Mouse (Mus musculus): ENCODE measurements around the gene Ipo9. TPM values are rescaled to one million over a fixed set of nuclear protein-coding genes. Genes with fewer than 3 reads are reported as not detected.

The Ipo9 gene
- polyA plus RNA-seq, 1 experiment from 2014 or later, result 217 TPM

DNA sequence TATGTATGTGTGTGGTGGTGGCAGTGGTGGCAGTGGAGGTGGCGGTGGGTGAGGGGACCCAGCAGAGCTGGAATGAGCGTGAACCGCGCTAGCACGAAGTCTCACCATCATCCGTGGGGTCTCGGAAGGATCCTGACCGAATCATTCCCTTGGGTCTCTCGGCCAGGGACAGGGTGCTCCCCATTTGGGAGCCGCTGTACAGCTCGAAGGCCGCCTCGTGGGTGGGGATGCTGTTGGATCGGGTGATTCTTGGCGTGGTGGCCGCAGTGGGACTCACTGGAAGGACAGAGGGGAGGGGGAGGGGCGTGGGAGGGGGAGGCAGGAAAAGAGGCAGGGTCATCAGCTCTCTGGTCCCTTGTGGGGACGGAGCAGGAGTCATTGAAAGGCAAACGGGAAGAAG, 35.4 kb upstream of the Ipo9 start:
- H3K9me3 ChIP-seq (ENCODE audit: control insufficient read depth, low read length), result no peaks in the 10 kb centered on the region
- H3K9ac ChIP-seq (ENCODE audit: low read depth, low read length), result no peak overlapping the region
- ATAC-seq (ENCODE audit: low FRiP score), result no peak
- H3K36me3 ChIP-seq (ENCODE audit: control insufficient read depth, insufficient read depth, low read length), result no peaks in the 10 kb centered on the region
- no peaks in the 10 kb centered on the region for H3K27me3 ChIP-seq (ENCODE audit: control insufficient read depth, insufficient read depth, low read length)
- 93% methylated on average over 18 of the region's 19 CpGs for WGBS
- H3K4me1 ChIP-seq (replicated peaks; ENCODE audit: control insufficient read depth, insufficient read depth, low read length), result no peaks in the 10 kb centered on the region
- no peak overlapping the region for H3K4me3 ChIP-seq (ENCODE audit: low read depth, low read length)
- H3K4me2 ChIP-seq (replicated peaks; ENCODE audit: low read depth, low read length), result no peak overlapping the region
- DNase-seq (ENCODE audit: low spot score), result no peak
- no peak overlapping the region for H3K27ac ChIP-seq (ENCODE audit: low read depth, low read length)

DNA sequence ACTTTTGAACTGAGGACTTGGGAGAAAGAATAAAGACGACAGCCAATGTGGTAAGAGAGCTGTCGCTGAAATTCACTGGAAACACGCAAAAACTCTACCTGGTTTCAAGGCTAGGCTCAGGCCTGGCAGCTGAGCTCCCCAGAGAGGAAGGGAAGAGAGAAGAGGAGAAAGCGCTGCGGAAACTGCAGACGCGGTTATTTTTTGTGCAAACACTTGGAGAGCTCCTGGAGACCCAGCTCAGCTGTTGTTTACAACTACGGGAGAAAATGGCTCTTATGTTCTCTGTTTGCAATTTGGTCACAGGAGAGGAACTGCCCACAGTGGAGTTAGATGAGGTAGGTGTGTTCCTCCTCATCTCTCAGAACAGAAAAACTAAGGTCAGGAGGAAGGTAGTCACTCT, 32.4 kb upstream of the Ipo9 start:
- 85% methylated on average over 8 of the region's 8 CpGs for WGBS
- no peaks in the 10 kb centered on the region for H3K36me3 ChIP-seq (ENCODE audit: control insufficient read depth, insufficient read depth, low read length)
- no peaks in the 10 kb centered on the region for H3K27me3 ChIP-seq (ENCODE audit: control insufficient read depth, insufficient read depth, low read length)
- no peaks in the 10 kb centered on the region for H3K4me1 ChIP-seq (replicated peaks; ENCODE audit: control insufficient read depth, insufficient read depth, low read length)
- DNase-seq (ENCODE audit: low spot score) (no peak), ATAC-seq (ENCODE audit: low FRiP score) (no peak)
- no peak overlapping the region for H3K4me3 ChIP-seq (ENCODE audit: low read depth, low read length)
- no peak overlapping the region for H3K4me2 ChIP-seq (replicated peaks; ENCODE audit: low read depth, low read length)
- H3K9me3 ChIP-seq (ENCODE audit: control insufficient read depth, low read length), result no peaks in the 10 kb centered on the region
- H3K27ac ChIP-seq (ENCODE audit: low read depth, low read length), result no peak overlapping the region
- no peak overlapping the region for H3K9ac ChIP-seq (ENCODE audit: low read depth, low read length)

- Histone ChIP-seq H3K4me2 (replicated peaks; ENCODE audit: low read depth, low read length) (no peak overlapping the region), H3K9ac (ENCODE audit: low read depth, low read length) (no peak overlapping the region), H3K9me3 (ENCODE audit: control insufficient read depth, low read length) (no peaks in the 10 kb centered on the region), H3K4me1 (replicated peaks; ENCODE audit: control insufficient read depth, insufficient read depth, low read length) (no peaks in the 10 kb centered on the region), H3K27me3 (ENCODE audit: control insufficient read depth, insufficient read depth, low read length) (no peaks in the 10 kb centered on the region), H3K36me3 (ENCODE audit: control insufficient read depth, insufficient read depth, low read length) (no peaks in the 10 kb centered on the region), H3K4me3 (ENCODE audit: low read depth, low read length) (no peak overlapping the region), H3K27ac (ENCODE audit: low read depth, low read length) (no peak overlapping the region)
- no peak for ATAC-seq (ENCODE audit: low FRiP score)
- no peak for DNase-seq (ENCODE audit: low spot score)
- WGBS, result 85% methylated on average over 4 of the region's 4 CpGs
These were observed 32.0 kb upstream of the Ipo9 start for GRCm38 (mm10) chr1:135462304-135462703.

DNA sequence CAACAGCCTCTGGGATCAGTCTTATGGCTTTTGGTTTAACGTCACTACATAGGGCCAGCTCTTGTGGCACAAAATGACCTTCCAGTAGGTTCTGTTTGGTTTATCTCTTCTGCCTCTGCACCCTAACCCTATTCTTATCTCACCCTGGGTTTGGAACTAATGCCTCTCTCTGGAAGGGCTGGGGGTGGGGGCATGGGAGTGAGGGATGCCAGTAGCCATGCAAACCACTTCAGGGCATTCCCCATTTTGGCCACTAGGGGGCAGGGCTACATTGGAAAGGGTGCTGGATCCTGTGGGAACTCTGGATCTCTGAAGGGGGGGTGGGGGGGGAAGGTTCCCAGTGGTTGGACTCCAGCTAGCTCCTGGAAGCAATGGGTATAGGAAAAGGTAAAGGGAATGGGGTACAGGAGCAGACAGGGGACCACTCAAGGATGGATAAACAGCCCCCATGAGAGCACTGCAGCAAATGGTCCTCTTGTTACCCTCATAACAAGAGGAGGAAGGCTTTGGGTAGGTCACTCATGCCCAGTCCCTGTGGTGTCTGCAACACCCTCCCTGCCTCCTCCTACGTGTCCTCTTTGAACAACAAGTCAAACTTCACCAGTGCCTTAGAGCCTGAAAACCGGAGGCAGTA, 30.9 kb upstream of the Ipo9 start:
- Histone ChIP-seq H3K4me1 (replicated peaks; ENCODE audit: control insufficient read depth, insufficient read depth, low read length) (no peaks in the 10 kb centered on the region), H3K36me3 (ENCODE audit: control insufficient read depth, insufficient read depth, low read length) (no peaks in the 10 kb centered on the region), H3K9ac (ENCODE audit: low read depth, low read length) (no peak overlapping the region), H3K4me2 (replicated peaks; ENCODE audit: low read depth, low read length) (no peak overlapping the region), H3K27me3 (ENCODE audit: control insufficient read depth, insufficient read depth, low read length) (no peaks in the 10 kb centered on the region), H3K9me3 (ENCODE audit: control insufficient read depth, low read length) (no peaks in the 10 kb centered on the region), H3K4me3 (ENCODE audit: low read depth, low read length) (no peak overlapping the region), H3K27ac (ENCODE audit: low read depth, low read length) (no peak overlapping the region)
- DNase-seq (ENCODE audit: low spot score) (peak; percentile 84), ATAC-seq (ENCODE audit: low FRiP score) (no peak)
- WGBS, result 81% methylated on average over 3 of the region's 3 CpGs

DNA sequence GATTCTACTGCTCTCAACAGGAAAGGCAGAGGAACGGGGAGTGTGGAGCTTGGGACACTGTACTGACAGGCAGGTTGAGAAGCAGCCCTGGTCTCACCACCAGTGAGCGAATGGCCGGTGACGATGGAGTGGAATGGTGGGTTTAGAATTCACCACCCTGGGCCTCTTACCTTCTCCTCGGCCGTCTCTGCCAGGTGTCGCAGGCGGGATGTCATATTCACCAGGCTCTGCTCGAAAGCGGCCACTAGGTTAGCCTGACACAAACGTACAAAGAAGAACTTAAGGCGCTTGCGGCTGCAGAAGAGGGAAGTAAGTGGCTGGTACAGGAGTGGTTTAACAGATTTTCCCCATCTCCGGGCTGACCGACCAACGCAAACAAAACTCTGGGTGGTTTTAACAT, 30.2 kb upstream of the Ipo9 start:
- no peaks in the 10 kb centered on the region for H3K9me3 ChIP-seq (ENCODE audit: control insufficient read depth, low read length)
- H3K27me3 ChIP-seq (ENCODE audit: control insufficient read depth, insufficient read depth, low read length), result no peaks in the 10 kb centered on the region
- ATAC-seq (ENCODE audit: low FRiP score) (no peak), DNase-seq (ENCODE audit: low spot score) (no peak)
- no peaks in the 10 kb centered on the region for H3K36me3 ChIP-seq (ENCODE audit: control insufficient read depth, insufficient read depth, low read length)
- no peak overlapping the region for H3K4me2 ChIP-seq (replicated peaks; ENCODE audit: low read depth, low read length)
- 95% methylated on average over 16 of the region's 16 CpGs for WGBS
- H3K9ac ChIP-seq (ENCODE audit: low read depth, low read length), result no peak overlapping the region
- H3K4me3 ChIP-seq (ENCODE audit: low read depth, low read length), result no peak overlapping the region
- H3K4me1 ChIP-seq (replicated peaks; ENCODE audit: control insufficient read depth, insufficient read depth, low read length), result no peaks in the 10 kb centered on the region
- H3K27ac ChIP-seq (ENCODE audit: low read depth, low read length), result no peak overlapping the region

DNA sequence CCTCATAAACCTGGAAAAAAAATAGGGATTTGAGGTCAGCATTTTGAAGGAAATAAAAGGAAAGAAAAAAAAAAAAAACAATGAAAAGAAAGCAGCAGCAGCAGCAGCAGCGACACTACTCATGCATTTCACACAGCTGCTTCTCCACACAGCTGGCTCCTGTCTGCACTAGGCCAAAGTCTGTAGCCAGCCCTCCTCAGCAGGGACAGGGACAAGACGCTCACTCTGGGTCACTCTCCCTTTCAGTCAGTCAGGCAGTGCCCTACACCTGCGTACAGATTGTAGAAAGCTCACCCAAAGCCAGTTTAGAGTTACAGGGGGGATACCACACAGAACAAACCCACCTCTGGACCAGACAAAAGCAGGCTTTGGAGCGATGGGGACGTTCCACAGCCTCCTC, 27.6 kb upstream of the Ipo9 start:
- no peak overlapping the region for H3K4me2 ChIP-seq (replicated peaks; ENCODE audit: low read depth, low read length)
- H3K36me3 ChIP-seq (ENCODE audit: control insufficient read depth, insufficient read depth, low read length), result 0 out of 2 replicates have a peak, but pooled peaks cover 3% of the 10 kb centered on the region
- no peak for DNase-seq (ENCODE audit: low spot score)
- no peak overlapping the region for H3K9ac ChIP-seq (ENCODE audit: low read depth, low read length)
- no peaks in the 10 kb centered on the region for H3K9me3 ChIP-seq (ENCODE audit: control insufficient read depth, low read length)
- ATAC-seq (ENCODE audit: low FRiP score), result no peak
- H3K27ac ChIP-seq (ENCODE audit: low read depth, low read length), result no peak overlapping the region
- H3K4me1 ChIP-seq (replicated peaks; ENCODE audit: control insufficient read depth, insufficient read depth, low read length), result no peaks in the 10 kb centered on the region
- WGBS, result 92% methylated on average over 5 of the region's 5 CpGs
- no peaks in the 10 kb centered on the region for H3K27me3 ChIP-seq (ENCODE audit: control insufficient read depth, insufficient read depth, low read length)
- no peak overlapping the region for H3K4me3 ChIP-seq (ENCODE audit: low read depth, low read length)

GRCm38 (mm10) chr1:135452259-135452658, 22.0 kb upstream of the Ipo9 start:
- no peak for ATAC-seq (ENCODE audit: low FRiP score)
- Histone ChIP-seq H3K27me3 (ENCODE audit: control insufficient read depth, insufficient read depth, low read length) (no peaks in the 10 kb centered on the region), H3K9ac (ENCODE audit: low read depth, low read length) (no peak overlapping the region), H3K36me3 (ENCODE audit: control insufficient read depth, insufficient read depth, low read length) (0 out of 2 replicates have a peak, but pooled peaks cover 3% of the 10 kb centered on the region), H3K4me2 (replicated peaks; ENCODE audit: low read depth, low read length) (no peak overlapping the region), H3K9me3 (ENCODE audit: control insufficient read depth, low read length) (no peaks in the 10 kb centered on the region), H3K4me3 (ENCODE audit: low read depth, low read length) (no peak overlapping the region), H3K27ac (ENCODE audit: low read depth, low read length) (no peak overlapping the region), H3K4me1 (replicated peaks; ENCODE audit: control insufficient read depth, insufficient read depth, low read length) (no peaks in the 10 kb centered on the region)
- peak; percentile 48 for DNase-seq (ENCODE audit: low spot score)
- WGBS, result 82% methylated on average over 10 of the region's 10 CpGs

DNA sequence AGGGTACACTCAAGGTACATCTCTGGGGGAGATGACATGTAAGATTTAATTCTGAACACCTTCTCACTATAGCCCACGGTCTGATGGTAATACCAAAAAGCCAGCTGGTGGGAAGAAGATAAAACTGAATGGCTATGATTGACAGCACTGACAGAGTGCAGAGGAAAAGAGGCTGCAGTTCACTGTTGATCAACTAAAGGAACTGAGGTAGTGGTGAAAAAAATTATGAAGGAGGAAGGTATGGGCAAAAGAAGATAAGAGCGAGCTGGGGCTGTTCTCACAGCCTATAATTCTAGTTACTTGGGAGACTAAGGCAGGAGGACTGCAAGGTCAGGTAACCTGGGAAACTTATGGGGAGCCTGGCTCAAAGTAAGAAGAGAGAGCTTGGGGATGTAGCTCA, 21.1 kb upstream of the Ipo9 start:
- Histone ChIP-seq H3K9me3 (ENCODE audit: control insufficient read depth, low read length) (no peaks in the 10 kb centered on the region), H3K9ac (ENCODE audit: low read depth, low read length) (no peak overlapping the region), H3K4me1 (replicated peaks; ENCODE audit: control insufficient read depth, insufficient read depth, low read length) (no peaks in the 10 kb centered on the region), H3K4me2 (replicated peaks; ENCODE audit: low read depth, low read length) (no peak overlapping the region), H3K36me3 (ENCODE audit: control insufficient read depth, insufficient read depth, low read length) (0 out of 2 replicates have a peak, but pooled peaks cover 3% of the 10 kb centered on the region), H3K27ac (ENCODE audit: low read depth, low read length) (no peak overlapping the region), H3K27me3 (ENCODE audit: control insufficient read depth, insufficient read depth, low read length) (no peaks in the 10 kb centered on the region), H3K4me3 (ENCODE audit: low read depth, low read length) (no peak overlapping the region)
- DNase-seq (ENCODE audit: low spot score) (no peak), ATAC-seq (ENCODE audit: low FRiP score) (no peak)
- 89% methylated on average over 2 of the region's 2 CpGs for WGBS

DNA sequence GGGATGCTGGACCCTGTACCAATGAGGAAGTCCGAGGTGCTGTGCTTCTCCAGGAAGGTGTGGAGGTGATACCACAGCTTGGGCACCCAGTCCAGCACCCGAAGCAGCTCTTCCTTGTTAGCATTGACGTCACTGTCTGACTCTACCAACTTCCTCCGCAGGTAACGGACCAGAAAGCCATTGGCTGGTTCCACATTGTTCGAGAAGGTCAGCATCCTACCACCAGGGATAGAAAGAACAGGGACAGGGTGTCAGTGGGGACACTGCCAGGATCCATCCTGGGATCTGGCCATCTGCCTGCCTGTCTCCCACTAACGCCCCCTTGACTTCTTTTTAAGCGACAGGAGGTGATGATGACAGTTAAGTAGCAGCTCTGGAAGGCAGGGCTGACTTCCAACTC, 19.6 kb upstream of the Ipo9 start:
- Histone ChIP-seq H3K27ac (ENCODE audit: low read depth, low read length) (no peak overlapping the region), H3K9me3 (ENCODE audit: control insufficient read depth, low read length) (no peaks in the 10 kb centered on the region), H3K4me2 (replicated peaks; ENCODE audit: low read depth, low read length) (no peak overlapping the region), H3K4me1 (replicated peaks; ENCODE audit: control insufficient read depth, insufficient read depth, low read length) (no peaks in the 10 kb centered on the region), H3K4me3 (ENCODE audit: low read depth, low read length) (no peak overlapping the region), H3K27me3 (ENCODE audit: control insufficient read depth, insufficient read depth, low read length) (no peaks in the 10 kb centered on the region), H3K36me3 (ENCODE audit: control insufficient read depth, insufficient read depth, low read length) (0 out of 2 replicates have a peak, but pooled peaks cover 3% of the 10 kb centered on the region), H3K9ac (ENCODE audit: low read depth, low read length) (no peak overlapping the region)
- 90% methylated on average over 8 of the region's 8 CpGs for WGBS
- DNase-seq (ENCODE audit: low spot score) (no peak), ATAC-seq (ENCODE audit: low FRiP score) (no peak)

Measured in hindbrain, embryonic 11.5 days (tissue).